Mouse (Mus musculus) midbrain, embryonic 16.5 days (tissue): Measurements from ENCODE around the gene Vax1. TPM values are rescaled to one million over a fixed set of nuclear protein-coding genes. Genes with fewer than 3 reads are reported as not detected.
A peak's percentile ranks its signal among the peaks of the same experiment; 100 is the strongest.

ENCODE experiments used
- ATAC-seq: fragments of 200-750 bp; cut with Nextera tagmentation; 2 replicates; pipeline ENCODE4 v1.8.0; 2017; ENCODE audit warnings: moderate TSS enrichment
- H3K27ac ChIP-seq: fragments of 300-500 bp; sonication (generic); 2 replicates; pipeline ENCODE4 v1.5.1; 2014; ENCODE audit warnings: mild to moderate bottlenecking, low read length, mixed read lengths
- H3K27me3 ChIP-seq: fragments of 300-500 bp; sonication (generic); 2 replicates; pipeline ENCODE4 v1.6.1; 2014; ENCODE audit warnings: low read depth, low read length, mixed read lengths; ENCODE audit not compliant: control insufficient read depth, insufficient read depth
- H3K36me3 ChIP-seq: fragments of 300-500 bp; sonication (generic); 2 replicates; pipeline ENCODE4 v1.6.1; 2014; ENCODE audit warnings: mild to moderate bottlenecking, low read length, moderate library complexity, mixed read lengths; ENCODE audit not compliant: control insufficient read depth, insufficient read depth
- H3K4me1 ChIP-seq: fragments of 300-500 bp; sonication (generic); 2 replicates; pipeline ENCODE4 v1.6.1; 2014; ENCODE audit warnings: mild to moderate bottlenecking, low read length, mixed read lengths; ENCODE audit not compliant: control insufficient read depth, insufficient read depth
- H3K4me2 ChIP-seq: fragments of 300-500 bp; sonication (generic); 2 replicates; pipeline ENCODE4 v1.6.1; 2014; ENCODE audit warnings: mild to moderate bottlenecking, low read length, mixed read lengths
- H3K4me3 ChIP-seq: fragments of 300-500 bp; sonication (generic); 2 replicates; pipeline ENCODE4 v1.5.1; 2014; ENCODE audit warnings: low read depth, mild to moderate bottlenecking, low read length, moderate library complexity, mixed read lengths
- H3K9ac ChIP-seq: fragments of 300-500 bp; sonication (generic); 2 replicates; pipeline ENCODE4 v1.6.1; 2014; ENCODE audit warnings: low read depth, low read length, mixed read lengths
- H3K9me3 ChIP-seq: fragments of 300-500 bp; sonication (generic); replicated peaks from 2 replicates; pipeline ENCODE4 v1.6.1; 2014; ENCODE audit warnings: mild to moderate bottlenecking, low read length, mixed read lengths; ENCODE audit not compliant: control insufficient read depth, poor library complexity, severe bottlenecking
- WGBS: fragments of 180-500 bp; shearing (Covaris S2); extraction: QIAGEN DNeasy Blood & Tissue Kit; methylation state at CpG from one replicate; pipeline ENCODE4 v1.1.7; 2014; 5-methylcytosine and 5-hydroxymethylcytosine counted together
- polyA plus RNA-seq: library from polyadenylated mRNA; unstranded; fragments of >200 nt; fragmentation: Nextera tagmentation; extraction: Ambion mirVana; gene quantifications from 2 replicates; pipeline ENCODE4 v1.2.1, GENCODE M21; 2015

Vax1 gene
- polyA plus RNA-seq, 1 experiment from 2014 or later: 0.36 TPM

GRCm38 (mm10) chr19:59193986-59194820 is 24.3 kb upstream of the Vax1 start:
- under 1% methylated on average over 50 of the region's 50 CpGs for WGBS

GRCm38 (mm10) chr19:59193456-59193855 is 23.6 kb upstream of the Vax1 start:
- Histone ChIP-seq H3K4me2 (no peak overlapping the region), H3K4me3 (no peak overlapping the region), H3K9ac (no peak overlapping the region), H3K27ac (no peak overlapping the region), H3K4me1 (peaks cover 2% of the 10 kb centered on the region; the same call in 1 of the 2 replicates), H3K9me3 (no peaks in the 10 kb centered on the region), H3K27me3 (peaks cover 62% of the 10 kb centered on the region), H3K36me3 (no peaks in the 10 kb centered on the region)
- no peak for ATAC-seq
- 1% methylated on average over 10 of the region's 10 CpGs for WGBS

More at GRCm38 (mm10) chr19:59193986-59194820, 24.3 kb upstream of the Vax1 start:
- H3K9ac ChIP-seq: no peak overlapping the region
- H3K9me3 ChIP-seq: no peaks in the 10 kb centered on the region
- no peaks in the 10 kb centered on the region for H3K36me3 ChIP-seq
- ATAC-seq: no peak
- H3K4me3 ChIP-seq: peak overlapping the region; percentile 16
- H3K27me3 ChIP-seq: peaks cover 55% of the 10 kb centered on the region
- no peak overlapping the region for H3K27ac ChIP-seq
- peak overlapping the region; percentile 29 for H3K4me2 ChIP-seq
- H3K4me1 ChIP-seq: peaks cover 2% of the 10 kb centered on the region; the same call in 1 of the 2 replicates

DNA sequence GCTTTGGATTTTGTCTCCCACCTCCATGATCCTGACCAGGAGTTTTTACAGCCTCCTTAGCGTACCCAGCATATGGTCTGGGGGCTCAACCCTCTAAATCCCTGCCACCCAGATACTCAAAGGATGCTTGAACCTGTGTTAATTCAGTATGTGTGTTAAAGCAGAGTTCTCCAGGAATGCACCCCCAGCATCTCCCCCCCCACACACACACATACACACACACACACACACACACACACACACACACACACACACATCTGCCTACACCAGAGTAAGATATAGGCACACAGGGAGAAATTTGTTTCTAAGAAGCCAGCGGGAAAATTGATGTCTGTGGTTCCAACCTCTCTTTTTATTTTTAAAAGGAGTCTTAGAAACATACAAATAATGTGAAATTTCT is 22.6 kb upstream of the Vax1 start:
- ATAC-seq: no peak
- 0% methylated on average over 2 of the region's 2 CpGs for WGBS
- Histone ChIP-seq H3K9me3 (no peaks in the 10 kb centered on the region), H3K4me1 (peaks cover 2% of the 10 kb centered on the region; the same call in 1 of the 2 replicates), H3K9ac (no peak overlapping the region), H3K4me3 (no peak overlapping the region), H3K27ac (no peak overlapping the region), H3K27me3 (peaks cover 61% of the 10 kb centered on the region), H3K36me3 (no peaks in the 10 kb centered on the region), H3K4me2 (no peak overlapping the region)

- no peak for ATAC-seq
- H3K4me1 ChIP-seq: peaks cover 2% of the 10 kb centered on the region; the same call in 1 of the 2 replicates
- no peak overlapping the region for H3K9ac ChIP-seq
- WGBS: 5% methylated on average over 4 of the region's 4 CpGs
- no peak overlapping the region for H3K27ac ChIP-seq
- no peaks in the 10 kb centered on the region for H3K9me3 ChIP-seq
- H3K4me3 ChIP-seq: no peak overlapping the region
- H3K27me3 ChIP-seq: peaks cover 56% of the 10 kb centered on the region
- H3K36me3 ChIP-seq: no peaks in the 10 kb centered on the region
- H3K4me2 ChIP-seq: no peak overlapping the region
Measured at GRCm38 (mm10) chr19:59191123-59191505, 21.3 kb upstream of the Vax1 start.

- no peak overlapping the region for H3K9ac ChIP-seq
- no peaks in the 10 kb centered on the region for H3K36me3 ChIP-seq
- peaks cover 2% of the 10 kb centered on the region; the same call in 1 of the 2 replicates for H3K4me1 ChIP-seq
- H3K27me3 ChIP-seq: peaks cover 51% of the 10 kb centered on the region
- 2% methylated on average over 8 of the region's 8 CpGs for WGBS
- H3K9me3 ChIP-seq: no peaks in the 10 kb centered on the region
- H3K27ac ChIP-seq: no peak overlapping the region
- no peak overlapping the region for H3K4me2 ChIP-seq
- no peak overlapping the region for H3K4me3 ChIP-seq
- ATAC-seq: no peak
Measured at GRCm38 (mm10) chr19:59190431-59191122, 20.7 kb upstream of the Vax1 start.

DNA sequence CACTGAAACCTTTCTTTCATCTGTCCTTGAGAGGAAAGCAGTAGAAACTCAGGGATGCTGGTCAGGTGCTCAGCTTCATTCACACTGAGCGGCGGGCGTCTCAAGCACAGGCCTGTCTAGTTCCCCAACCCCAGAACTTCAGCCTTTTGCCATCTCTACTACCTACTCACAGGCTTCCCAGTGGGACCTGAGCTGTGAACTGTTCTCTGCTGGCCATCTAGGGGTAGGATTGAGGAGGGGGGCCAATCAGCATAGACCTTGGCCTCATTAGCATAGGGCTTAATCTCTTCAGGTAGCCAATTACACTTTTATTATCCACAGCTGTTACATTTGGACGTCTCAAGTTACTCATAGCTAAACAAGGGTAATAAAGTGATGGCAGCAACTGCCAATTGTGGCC is 19.1 kb upstream of the Vax1 start:
- H3K4me3 ChIP-seq: no peak overlapping the region
- WGBS: 14% methylated on average over 4 of the region's 4 CpGs

GRCm38 (mm10) chr19:59184000-59184399 is 14.1 kb upstream of the Vax1 start:
- Histone ChIP-seq H3K27ac (no peak overlapping the region), H3K9me3 (no peaks in the 10 kb centered on the region), H3K27me3 (peaks cover 45% of the 10 kb centered on the region), H3K4me3 (no peak overlapping the region), H3K4me1 (no peaks in the 10 kb centered on the region), H3K36me3 (no peaks in the 10 kb centered on the region), H3K4me2 (no peak overlapping the region), H3K9ac (no peak overlapping the region)
- no peak for ATAC-seq
- 59% methylated on average over 3 of the region's 3 CpGs for WGBS

More for the DNA sequence above, 19.1 kb upstream of the Vax1 start:
- H3K27me3 ChIP-seq: peaks cover 61% of the 10 kb centered on the region
- H3K4me1 ChIP-seq: peaks cover 2% of the 10 kb centered on the region; the same call in 1 of the 2 replicates
- ATAC-seq: no peak
- no peak overlapping the region for H3K27ac ChIP-seq
- no peak overlapping the region for H3K9ac ChIP-seq
- H3K36me3 ChIP-seq: no peaks in the 10 kb centered on the region
- H3K4me2 ChIP-seq: no peak overlapping the region
- H3K9me3 ChIP-seq: no peaks in the 10 kb centered on the region

DNA sequence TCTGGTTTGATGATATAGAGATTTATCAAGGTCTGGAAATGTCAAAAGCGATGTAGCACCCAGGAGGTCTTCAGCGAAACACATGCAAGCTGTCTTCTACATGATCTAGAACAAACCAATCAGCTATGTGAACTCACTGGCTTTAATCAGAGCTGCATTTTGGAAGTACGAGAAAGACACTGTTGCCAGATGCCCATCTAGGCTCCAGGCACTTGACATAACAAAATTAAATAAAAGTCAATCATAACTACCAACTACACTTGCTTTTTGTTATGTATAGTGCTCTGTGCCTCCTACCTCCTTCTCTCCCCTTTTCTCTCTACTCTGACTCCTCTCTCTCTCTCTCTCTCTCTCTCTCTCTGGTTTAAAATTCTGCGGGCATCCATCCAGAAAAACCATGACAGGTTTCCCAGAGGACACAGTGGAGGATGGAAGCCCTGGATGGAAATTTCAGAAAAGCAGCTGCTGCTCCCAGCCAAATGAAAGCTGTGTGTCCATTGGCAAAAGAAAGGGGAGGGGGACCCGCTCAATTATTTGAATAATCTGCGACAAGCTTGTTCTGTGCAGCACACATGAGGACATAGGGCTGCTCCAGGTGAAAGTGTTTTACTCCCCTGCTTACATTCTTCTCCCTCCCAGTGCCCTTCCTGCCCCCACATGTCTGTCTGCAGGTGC is 3.6 kb upstream of the Vax1 start:
- Histone ChIP-seq H3K9ac (no peak overlapping the region), H3K4me1 (peaks cover 8% of the 10 kb centered on the region; the same call in 1 of the 2 replicates), H3K4me2 (no peak overlapping the region), H3K4me3 (no peak overlapping the region), H3K27ac (no peak overlapping the region), H3K27me3 (peaks cover 47% of the 10 kb centered on the region), H3K36me3 (no peaks in the 10 kb centered on the region), H3K9me3 (no peaks in the 10 kb centered on the region)
- no peak for ATAC-seq
- 9% methylated on average over 6 of the region's 6 CpGs for WGBS
